Mouse (Mus musculus): Measurements from ENCODE around the gene Cyp11a1. TPM values are rescaled to one million over a fixed set of nuclear protein-coding genes. Genes with fewer than 3 reads are reported as not detected.

Cyp11a1 gene
- polyA plus RNA-seq, 1 experiment from 2014 or later: 0.57 TPM

DNA sequence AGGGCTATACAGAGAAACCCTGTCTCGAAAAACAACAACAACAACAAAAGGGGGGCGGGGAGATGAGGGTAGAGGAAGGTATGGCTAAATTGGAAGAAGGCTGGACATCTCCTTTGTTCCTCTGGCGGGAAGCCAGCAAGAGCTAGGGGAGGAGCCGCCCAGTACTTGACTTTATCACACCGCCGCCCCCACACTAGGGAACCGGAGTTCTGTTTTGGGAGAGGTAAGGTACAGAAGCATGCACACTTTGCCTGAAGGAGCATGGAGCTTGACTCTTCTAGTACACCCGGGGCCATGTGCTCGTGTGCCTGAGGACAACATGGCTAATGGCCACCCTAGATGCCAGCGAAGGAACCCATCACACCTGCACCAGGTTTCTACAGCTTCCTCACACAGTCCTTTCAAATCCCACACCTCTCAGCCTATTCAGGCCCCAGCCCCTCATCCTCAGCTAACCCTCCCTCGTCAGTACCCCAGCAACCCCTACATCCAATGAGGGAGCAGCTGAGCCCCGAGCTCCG lies 8.6 kb upstream of the Cyp11a1 start:
- Histone ChIP-seq H3K27me3 (peaks cover 39% of the 10 kb centered on the region), H3K36me3 (no peaks in the 10 kb centered on the region), H3K4me2 (peak overlapping the region; percentile 70), H3K9ac (peak overlapping the region; percentile 65), H3K9me3 (no peaks in the 10 kb centered on the region), H3K4me1 (replicated peaks) (peaks cover 18% of the 10 kb centered on the region), H3K27ac (no peak overlapping the region), H3K4me3 (peak overlapping the region; percentile 38)
- WGBS: 21% methylated on average over 13 of the region's 13 CpGs
- peak; percentile 95; the same call in 1 of the 2 replicates for ATAC-seq (ENCODE audit: low FRiP score)

DNA sequence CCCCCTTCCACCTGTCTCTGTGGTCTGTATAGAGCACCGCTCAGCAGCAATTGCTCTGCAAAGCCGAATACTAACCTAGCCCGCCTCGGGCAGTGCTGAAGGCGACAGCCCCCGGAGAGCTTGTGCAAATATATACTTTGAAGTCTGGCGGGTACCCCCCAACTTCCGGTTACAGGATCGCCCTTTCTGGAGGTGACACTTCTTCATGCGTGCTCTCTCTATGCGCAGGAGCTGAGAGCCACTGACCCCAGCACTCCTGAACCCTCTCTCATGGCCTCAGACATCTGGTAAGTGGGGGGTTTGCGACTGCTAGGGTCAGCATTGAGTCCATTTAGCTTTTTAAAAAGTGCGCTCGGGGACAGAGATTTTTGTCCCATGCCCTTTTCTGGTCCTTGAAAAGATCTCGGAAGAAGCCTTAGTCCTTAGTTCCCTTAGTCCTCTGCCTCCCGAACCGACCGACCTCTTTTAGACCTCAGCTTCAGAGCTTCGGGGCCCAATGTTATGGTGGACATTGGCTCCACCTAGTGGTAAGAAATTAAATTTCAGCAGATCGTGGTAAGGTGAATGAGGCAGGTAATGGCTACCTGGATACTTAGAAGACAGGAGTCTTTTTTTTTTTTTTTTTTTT lies 8.1 kb upstream of the Cyp11a1 start:
- Histone ChIP-seq H3K9me3 (no peaks in the 10 kb centered on the region), H3K4me1 (replicated peaks) (peaks cover 14% of the 10 kb centered on the region), H3K9ac (peak overlapping the region; percentile 65), H3K27ac (no peak overlapping the region), H3K4me2 (peak overlapping the region; percentile 70), H3K27me3 (peaks cover 39% of the 10 kb centered on the region), H3K36me3 (no peaks in the 10 kb centered on the region), H3K4me3 (peak overlapping the region; percentile 38)
- under 1% methylated on average over 20 of the region's 20 CpGs for WGBS
- peak; percentile 71 for ATAC-seq (ENCODE audit: low FRiP score)

DNA sequence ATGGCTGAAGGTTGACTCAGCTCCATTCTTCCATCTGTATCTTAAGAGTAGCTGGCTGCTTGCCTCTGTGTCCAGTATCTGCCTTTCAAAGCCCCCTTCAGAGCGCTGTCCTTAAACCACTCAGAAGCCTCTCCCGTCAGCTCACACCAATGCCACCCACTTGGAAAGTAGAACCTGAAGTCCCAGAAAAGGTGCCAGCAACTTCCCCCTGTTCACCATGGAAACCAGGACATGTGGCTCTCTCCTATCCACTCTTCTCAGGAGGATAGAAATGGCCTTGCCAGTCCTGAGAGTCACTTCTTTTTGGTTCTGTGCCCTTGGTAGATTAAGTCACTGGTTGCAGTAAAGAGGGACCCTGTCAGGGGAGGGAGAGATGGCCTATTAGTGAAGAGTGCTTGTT lies 7.5 kb upstream of the Cyp11a1 start:
- H3K36me3 ChIP-seq: no peaks in the 10 kb centered on the region
- H3K4me1 ChIP-seq (replicated peaks): peaks cover 9% of the 10 kb centered on the region
- H3K9me3 ChIP-seq: no peaks in the 10 kb centered on the region
- peaks cover 39% of the 10 kb centered on the region for H3K27me3 ChIP-seq
- H3K27ac ChIP-seq: no peak overlapping the region
- WGBS: 53% methylated on average over 2 of the region's 2 CpGs
- no peak for ATAC-seq (ENCODE audit: low FRiP score)
- H3K4me3 ChIP-seq: no peak overlapping the region
- no peak overlapping the region for H3K9ac ChIP-seq
- H3K4me2 ChIP-seq: no peak overlapping the region

DNA sequence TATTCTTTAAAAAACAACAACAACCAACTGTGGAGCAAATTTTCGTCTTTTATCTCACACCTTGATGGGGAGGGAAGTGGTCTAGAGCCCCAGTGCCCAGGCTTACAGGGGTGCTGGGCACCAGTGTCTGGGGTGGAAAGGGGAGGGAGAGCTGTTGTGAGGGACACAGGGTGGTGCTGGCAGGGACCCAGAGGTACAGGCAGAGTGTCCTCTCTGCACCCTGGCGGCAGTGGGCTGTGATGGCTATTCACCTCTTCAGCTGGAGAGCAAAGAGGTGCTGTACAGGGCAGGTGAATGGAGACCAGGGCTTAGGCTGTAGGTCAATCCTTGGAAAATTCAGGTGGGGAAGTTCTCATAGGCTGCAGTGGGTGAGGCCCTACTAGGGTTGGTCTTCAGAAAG lies 6.5 kb upstream of the Cyp11a1 start:
- 47% methylated on average over 2 of the region's 2 CpGs for WGBS
- Histone ChIP-seq H3K4me2 (no peak overlapping the region), H3K4me1 (replicated peaks) (peaks cover 8% of the 10 kb centered on the region), H3K4me3 (no peak overlapping the region), H3K27me3 (peaks cover 39% of the 10 kb centered on the region), H3K9ac (0 out of 2 replicates have a peak overlapping the region, but pooled peaks have one; percentile 46), H3K27ac (no peak overlapping the region), H3K36me3 (no peaks in the 10 kb centered on the region), H3K9me3 (no peaks in the 10 kb centered on the region)
- ATAC-seq (ENCODE audit: low FRiP score): no peak

DNA sequence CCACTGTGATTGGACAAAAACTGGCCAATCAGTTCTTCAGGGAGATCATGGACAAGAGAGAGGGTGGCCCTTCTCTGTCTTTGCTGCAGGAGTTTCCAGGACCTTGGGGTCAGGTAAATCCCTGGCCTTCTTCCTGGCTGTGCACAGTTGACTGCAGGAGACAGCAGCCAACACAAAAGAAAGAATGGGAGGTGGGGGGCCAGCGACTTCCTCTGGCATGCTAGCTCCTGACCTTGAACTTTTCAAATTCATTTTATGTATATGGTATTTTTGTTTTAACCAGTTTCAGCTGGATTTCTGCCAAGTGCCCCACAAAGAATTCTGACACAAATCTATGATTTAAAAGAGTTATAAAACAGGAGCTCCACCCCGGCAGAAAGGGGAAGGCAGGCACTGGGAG lies 2.9 kb upstream of the Cyp11a1 start:
- Histone ChIP-seq H3K9me3 (no peaks in the 10 kb centered on the region), H3K4me2 (no peak overlapping the region), H3K4me1 (replicated peaks) (peaks cover 3% of the 10 kb centered on the region), H3K27ac (no peak overlapping the region), H3K4me3 (no peak overlapping the region), H3K9ac (0 out of 2 replicates have a peak overlapping the region, but pooled peaks have one; percentile 5), H3K27me3 (peaks cover 26% of the 10 kb centered on the region), H3K36me3 (no peaks in the 10 kb centered on the region)
- ATAC-seq (ENCODE audit: low FRiP score): no peak
- 42% methylated on average over 2 of the region's 2 CpGs for WGBS

DNA sequence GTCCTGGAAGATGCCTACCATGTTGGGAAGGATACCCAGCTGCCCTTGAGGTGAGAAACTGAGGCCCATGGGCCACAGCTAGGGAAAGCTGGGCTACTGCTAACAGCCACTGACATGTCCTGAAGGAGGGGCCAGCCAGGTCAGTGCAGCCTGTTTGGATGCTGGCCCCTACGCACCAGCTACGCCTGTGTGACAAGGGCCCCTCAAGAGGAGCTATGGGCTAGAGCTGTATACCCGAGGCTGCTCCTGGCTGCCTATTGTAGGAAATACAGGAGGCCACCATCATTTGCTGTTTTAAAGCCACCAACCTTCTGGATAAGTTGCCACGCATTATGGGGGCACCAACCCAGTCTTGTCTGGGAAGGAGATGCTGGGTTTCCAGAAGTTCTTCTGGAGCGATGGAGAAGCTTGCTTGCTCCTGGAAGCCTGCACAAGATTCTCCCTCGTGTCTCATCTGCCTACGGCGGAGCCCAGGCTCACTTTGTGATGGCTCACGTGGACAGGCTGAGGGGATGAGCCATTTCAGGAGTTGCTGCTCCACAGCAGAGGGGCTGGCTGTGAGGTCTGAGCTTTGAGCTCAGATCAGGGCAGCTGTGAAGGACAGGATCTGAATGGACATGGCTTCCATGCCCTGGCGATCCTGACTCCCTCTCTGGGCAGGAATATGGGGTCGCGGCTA lies 2.3 kb downstream of the Cyp11a1 start:
- Histone ChIP-seq H3K9me3 (no peaks in the 10 kb centered on the region), H3K27ac (peak overlapping the region; percentile 92), H3K4me3 (peak overlapping the region; percentile 22), H3K9ac (peak overlapping the region; percentile 70), H3K27me3 (no peaks in the 10 kb centered on the region), H3K36me3 (no peaks in the 10 kb centered on the region), H3K4me1 (replicated peaks) (peaks cover 15% of the 10 kb centered on the region), H3K4me2 (peak overlapping the region; percentile 50)
- peak; percentile 73 for ATAC-seq (ENCODE audit: low FRiP score)
- 50% methylated on average over 12 of the region's 12 CpGs for WGBS

DNA sequence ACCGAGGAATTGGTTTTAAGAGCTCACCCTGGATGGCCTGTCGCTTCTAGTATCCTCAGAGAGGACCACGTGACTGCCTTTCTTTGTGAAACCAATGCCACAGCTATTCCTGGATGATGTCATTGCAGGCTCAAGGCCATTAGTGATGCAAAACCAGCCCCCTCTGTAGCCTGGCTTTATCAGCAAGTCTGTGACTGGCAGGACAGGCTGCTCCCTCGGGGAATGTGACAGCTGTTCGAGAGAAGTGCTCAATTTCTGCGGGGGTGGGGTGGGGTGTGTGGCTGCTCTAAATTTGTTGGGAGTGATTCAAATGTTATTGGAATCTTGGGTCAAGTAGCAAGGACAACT lies 2.8 kb downstream of the Cyp11a1 start:
- ATAC-seq (ENCODE audit: low FRiP score): peak; percentile 90
- Histone ChIP-seq H3K4me3 (peak overlapping the region; percentile 22), H3K4me1 (replicated peaks) (peaks cover 15% of the 10 kb centered on the region), H3K27me3 (no peaks in the 10 kb centered on the region), H3K9ac (peak overlapping the region; percentile 70), H3K27ac (peak overlapping the region; percentile 92), H3K9me3 (no peaks in the 10 kb centered on the region), H3K36me3 (no peaks in the 10 kb centered on the region), H3K4me2 (peak overlapping the region; percentile 50)
- 2% methylated on average over 6 of the region's 6 CpGs for WGBS

DNA sequence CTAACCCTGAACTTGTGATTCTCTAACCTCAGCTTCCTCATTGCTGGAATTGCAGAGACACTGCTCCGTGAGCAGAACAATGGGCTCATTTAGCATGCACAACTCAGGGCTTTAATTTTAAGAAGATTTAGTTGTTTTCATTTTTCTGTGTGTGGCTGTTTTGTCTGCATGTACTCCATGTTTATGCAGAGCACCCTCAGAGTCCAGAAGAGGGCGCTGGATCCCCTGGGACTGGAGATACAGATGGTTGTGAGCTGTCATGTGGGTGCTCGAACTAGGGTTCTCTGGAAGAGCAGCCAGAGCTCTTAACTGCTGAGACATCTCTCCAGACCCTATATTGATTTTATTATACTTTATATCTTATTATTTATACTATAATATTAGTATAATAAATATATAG lies 3.4 kb downstream of the Cyp11a1 start:
- 47% methylated on average over 3 of the region's 3 CpGs for WGBS
- Histone ChIP-seq H3K4me2 (no peak overlapping the region), H3K4me1 (replicated peaks) (peaks cover 15% of the 10 kb centered on the region), H3K9ac (no peak overlapping the region), H3K9me3 (no peaks in the 10 kb centered on the region), H3K27ac (peak overlapping the region; percentile 92), H3K27me3 (no peaks in the 10 kb centered on the region), H3K4me3 (no peak overlapping the region), H3K36me3 (no peaks in the 10 kb centered on the region)
- no peak for ATAC-seq (ENCODE audit: low FRiP score)

DNA sequence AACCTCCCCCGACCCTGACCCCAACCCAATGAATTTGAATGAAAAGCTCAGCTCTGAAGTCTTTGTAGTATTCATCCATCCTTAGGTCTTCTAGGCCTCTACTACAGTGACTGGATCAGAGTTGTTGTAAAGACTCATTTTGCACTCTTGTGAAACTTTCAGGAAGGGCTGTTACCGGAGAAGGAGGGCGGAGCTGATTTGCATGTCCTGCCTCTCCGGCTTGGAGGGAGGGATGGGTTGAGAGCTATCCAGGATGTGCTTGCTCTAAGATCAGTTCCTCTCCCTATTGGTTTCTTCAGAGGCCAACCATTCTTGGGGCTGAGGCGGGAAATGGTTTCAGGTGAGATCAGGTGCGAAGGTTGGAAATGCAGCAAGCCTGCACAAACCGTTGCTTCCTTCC lies 4.8 kb downstream of the Cyp11a1 start:
- ATAC-seq (ENCODE audit: low FRiP score): no peak
- Histone ChIP-seq H3K36me3 (no peaks in the 10 kb centered on the region), H3K4me2 (no peak overlapping the region), H3K9ac (no peak overlapping the region), H3K4me3 (no peak overlapping the region), H3K4me1 (replicated peaks) (peaks cover 15% of the 10 kb centered on the region), H3K9me3 (no peaks in the 10 kb centered on the region), H3K27ac (no peak overlapping the region), H3K27me3 (no peaks in the 10 kb centered on the region)
- WGBS: 42% methylated on average over 7 of the region's 7 CpGs

DNA sequence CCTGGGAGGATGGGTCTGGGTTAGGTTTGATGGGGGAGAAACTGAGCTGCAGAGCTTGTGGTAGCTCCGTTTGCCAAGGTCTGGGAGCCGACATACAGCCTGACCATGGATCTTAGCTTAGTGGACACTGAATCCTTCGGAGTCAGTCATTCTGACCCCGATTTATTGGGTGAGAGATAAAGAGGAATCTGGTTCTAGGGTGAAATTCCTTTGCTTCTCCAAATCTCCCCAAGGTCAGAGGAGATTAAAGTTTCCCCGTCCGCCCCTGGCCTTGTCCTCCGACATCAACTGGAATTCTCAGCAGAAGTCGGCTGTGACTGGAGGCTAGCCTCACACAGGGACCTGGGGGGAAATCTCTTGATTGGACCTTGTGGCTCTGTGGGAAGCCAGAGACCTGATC lies 5.3 kb downstream of the Cyp11a1 start:
- no peaks in the 10 kb centered on the region for H3K36me3 ChIP-seq
- H3K4me1 ChIP-seq (replicated peaks): peaks cover 15% of the 10 kb centered on the region
- H3K4me2 ChIP-seq: no peak overlapping the region
- no peak overlapping the region for H3K9ac ChIP-seq
- 89% methylated on average over 8 of the region's 8 CpGs for WGBS
- ATAC-seq (ENCODE audit: low FRiP score): no peak
- no peaks in the 10 kb centered on the region for H3K27me3 ChIP-seq
- no peak overlapping the region for H3K4me3 ChIP-seq
- no peaks in the 10 kb centered on the region for H3K9me3 ChIP-seq
- H3K27ac ChIP-seq: no peak overlapping the region

DNA sequence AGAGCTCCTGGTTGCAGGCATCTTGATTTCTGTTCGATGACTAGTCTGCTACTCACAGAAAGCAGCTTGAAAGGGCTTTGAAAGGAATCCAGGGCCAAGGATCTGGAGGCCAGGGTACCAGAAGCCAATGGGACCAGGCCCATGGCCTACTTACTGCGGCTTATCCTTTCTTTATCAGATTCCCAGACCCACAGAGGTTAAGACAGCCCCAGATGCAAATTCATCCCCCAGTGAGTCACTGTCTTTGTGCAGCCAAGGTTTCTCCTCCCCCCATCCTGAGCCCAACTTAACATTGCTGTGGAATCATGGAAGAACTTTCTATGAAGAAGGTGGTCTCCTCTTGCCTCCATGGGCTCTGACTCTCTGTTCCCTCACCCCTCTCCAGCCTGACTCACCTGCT lies 6.3 kb downstream of the Cyp11a1 start:
- H3K4me1 ChIP-seq (replicated peaks): peaks cover 15% of the 10 kb centered on the region
- H3K27ac ChIP-seq: no peak overlapping the region
- H3K9ac ChIP-seq: no peak overlapping the region
- no peaks in the 10 kb centered on the region for H3K27me3 ChIP-seq
- no peak for ATAC-seq (ENCODE audit: low FRiP score)
- WGBS: 71% methylated on average over 2 of the region's 2 CpGs
- H3K36me3 ChIP-seq: no peaks in the 10 kb centered on the region
- no peaks in the 10 kb centered on the region for H3K9me3 ChIP-seq
- H3K4me3 ChIP-seq: no peak overlapping the region
- no peak overlapping the region for H3K4me2 ChIP-seq

DNA sequence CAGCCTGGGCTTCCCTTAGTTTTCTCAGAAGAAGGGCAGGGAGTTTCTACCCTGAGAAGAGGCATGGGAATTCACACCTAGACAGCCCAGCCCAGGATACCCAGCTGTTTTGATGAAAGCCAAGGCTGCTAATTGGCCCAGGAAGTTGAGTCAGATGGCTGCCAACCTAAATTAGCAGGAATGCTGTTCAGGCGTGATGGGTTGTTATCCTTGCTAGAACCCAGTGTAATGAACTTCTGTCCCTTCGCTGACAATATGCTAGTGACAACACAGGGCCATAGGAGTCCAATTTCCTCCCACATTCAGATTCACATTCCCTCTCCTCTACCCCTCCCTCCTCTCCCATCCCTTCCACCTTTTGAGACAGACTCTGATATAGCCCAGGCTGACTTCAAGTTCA lies 6.7 kb downstream of the Cyp11a1 start:
- H3K27me3 ChIP-seq: no peaks in the 10 kb centered on the region
- H3K4me2 ChIP-seq: no peak overlapping the region
- H3K27ac ChIP-seq: no peak overlapping the region
- 60% methylated on average over 2 of the region's 2 CpGs for WGBS
- H3K9ac ChIP-seq: no peak overlapping the region
- no peaks in the 10 kb centered on the region for H3K36me3 ChIP-seq
- no peak overlapping the region for H3K4me3 ChIP-seq
- peaks cover 15% of the 10 kb centered on the region for H3K4me1 ChIP-seq (replicated peaks)
- H3K9me3 ChIP-seq: no peaks in the 10 kb centered on the region
- no peak for ATAC-seq (ENCODE audit: low FRiP score)

Measured in hindbrain, embryonic 13.5 days (tissue).